Mouse (Mus musculus) bone marrow, adult 2 months (tissue): ENCODE results near the gene Arhgap42.

Source experiments
- CTCF ChIP-seq: fragments of 200-500 bp; IDR thresholded peaks from 2 replicates; pipeline ENCODE4 v1.5.1; 2011; ENCODE audit warnings: low read length, control low read depth; ENCODE audit not compliant: control insufficient read depth, insufficient read depth
- POLR2A ChIP-seq: fragments of 200-500 bp; IDR thresholded peaks from 2 replicates; pipeline ENCODE4 v1.6.1; 2011; ENCODE audit warnings: low read depth, mild to moderate bottlenecking, control low read depth, low read length, borderline replicate concordance; ENCODE audit not compliant: control insufficient read depth

DNA sequence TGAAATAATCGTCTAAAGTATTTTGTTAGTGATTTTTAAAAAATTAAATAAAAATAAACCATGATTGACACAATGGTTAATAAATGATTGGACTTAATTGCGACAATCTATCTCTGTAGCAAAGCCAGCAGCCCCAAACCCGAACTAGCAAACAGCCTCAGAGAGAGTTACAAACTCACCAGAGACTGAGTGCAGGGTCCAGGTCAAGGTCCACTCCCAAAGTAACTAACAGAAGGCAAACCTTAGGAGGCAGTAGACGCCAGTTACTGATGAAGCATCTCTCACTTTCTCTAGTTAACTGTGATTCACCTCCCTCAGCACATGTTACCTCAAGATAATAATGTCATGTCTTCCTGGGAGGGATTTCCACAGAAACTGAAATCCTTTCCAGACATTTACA is 17.7 kb downstream of the Arhgap42 start:
- no peak for TF ChIP-seq POLR2A
- no peak for TF ChIP-seq CTCF
